Mouse (Mus musculus) frontal cortex, adult (tissue): Measurements from ENCODE around the gene Btbd9.

ENCODE experiments used
- ATAC-seq: cut with Nextera tagmentation; 2 replicates; pipeline ENCODE4 v1.9.2; 2017; ENCODE audit warnings: mild to moderate bottlenecking, moderate library complexity, mixed read lengths; ENCODE audit not compliant: low TSS enrichment

Btbd9 gene

GRCm38 (mm10) chr17:30210936-30211335 is 365.4 kb downstream of the Btbd9 start:
- no peak for ATAC-seq

DNA sequence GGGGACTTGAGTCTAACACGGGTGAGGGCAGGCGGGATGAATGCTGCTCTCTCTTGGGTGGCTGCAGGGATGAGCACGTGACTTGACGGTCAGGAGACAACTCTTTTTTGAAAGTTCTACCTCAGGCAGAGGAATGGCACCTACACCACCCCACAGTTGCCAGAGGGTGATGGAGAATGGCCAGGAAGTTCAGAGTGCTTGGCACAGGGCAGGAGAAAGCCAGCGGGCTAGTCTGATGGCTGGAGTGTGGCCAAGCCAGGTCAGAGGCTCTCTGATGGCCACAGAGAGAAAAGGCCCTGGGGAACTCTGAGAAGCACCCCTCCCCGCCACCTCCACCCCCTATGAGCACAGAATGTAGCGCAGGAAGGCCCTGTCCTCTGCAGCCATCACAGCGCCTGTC is 366.0 kb downstream of the Btbd9 start:
- no peak for ATAC-seq

DNA sequence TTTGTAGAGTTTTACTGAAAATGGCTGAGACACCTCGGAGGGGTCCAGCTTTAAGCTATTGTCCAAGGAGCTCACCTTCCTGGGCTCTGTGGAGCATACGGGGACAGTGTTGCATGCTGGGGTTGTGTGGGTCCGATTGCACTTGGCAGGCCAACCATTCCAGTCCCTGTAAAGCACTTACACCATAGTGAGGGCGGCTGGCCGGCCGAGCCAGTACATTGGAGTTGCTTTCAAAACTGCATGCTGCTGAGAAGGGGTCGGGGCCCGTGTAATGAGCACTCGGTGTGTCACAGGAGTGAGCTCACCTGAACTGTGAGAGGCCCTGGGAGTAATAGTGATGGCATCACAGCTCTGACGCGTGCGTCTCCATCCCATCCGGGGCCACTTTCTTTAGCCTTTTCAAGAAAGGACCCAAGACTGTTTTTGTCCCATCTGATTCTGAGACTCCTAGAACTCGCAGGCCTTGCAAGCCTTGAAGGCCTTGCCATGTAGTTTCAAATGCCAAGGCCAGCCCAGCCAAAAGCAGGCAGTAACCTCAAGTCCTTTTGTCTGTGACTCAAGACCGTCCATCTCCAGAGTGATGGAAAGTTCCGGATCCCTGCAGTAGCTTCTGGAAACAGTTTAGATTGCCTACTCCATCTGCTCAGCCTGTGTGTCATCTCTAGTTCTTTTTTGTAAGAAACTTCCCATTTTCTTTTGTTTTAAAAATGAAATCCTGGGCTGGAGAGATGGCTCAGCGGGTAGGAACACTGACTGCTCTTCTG is 371.0 kb downstream of the Btbd9 start:
- no peak for ATAC-seq

GRCm38 (mm10) chr17:30200283-30200682 is 376.0 kb downstream of the Btbd9 start:
- ATAC-seq = no peak

GRCm38 (mm10) chr17:30199374-30200247 is 376.7 kb downstream of the Btbd9 start:
- 0 out of 2 replicates have a peak, but pooled peaks have one; percentile 22 for ATAC-seq

DNA sequence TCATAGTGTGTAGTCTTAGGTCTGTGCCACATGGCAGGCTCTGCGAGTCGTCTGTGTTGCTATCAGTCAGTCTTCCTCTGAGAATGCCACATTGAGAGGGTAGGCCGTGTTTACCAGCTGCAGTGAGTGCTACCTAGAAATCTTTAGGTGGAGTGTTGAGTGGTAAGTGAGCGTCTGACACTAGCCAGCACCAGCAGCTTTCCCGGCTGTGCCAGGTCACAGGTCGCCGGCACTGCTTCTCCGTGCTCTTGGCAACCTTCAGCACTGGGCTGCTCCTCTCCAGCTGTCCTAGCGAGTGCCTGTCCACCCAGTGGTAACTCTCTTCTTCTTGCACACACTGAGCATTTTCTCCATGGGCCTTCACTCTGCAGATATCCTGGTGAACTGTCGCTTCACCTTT is 377.9 kb downstream of the Btbd9 start:
- no peak for ATAC-seq

DNA sequence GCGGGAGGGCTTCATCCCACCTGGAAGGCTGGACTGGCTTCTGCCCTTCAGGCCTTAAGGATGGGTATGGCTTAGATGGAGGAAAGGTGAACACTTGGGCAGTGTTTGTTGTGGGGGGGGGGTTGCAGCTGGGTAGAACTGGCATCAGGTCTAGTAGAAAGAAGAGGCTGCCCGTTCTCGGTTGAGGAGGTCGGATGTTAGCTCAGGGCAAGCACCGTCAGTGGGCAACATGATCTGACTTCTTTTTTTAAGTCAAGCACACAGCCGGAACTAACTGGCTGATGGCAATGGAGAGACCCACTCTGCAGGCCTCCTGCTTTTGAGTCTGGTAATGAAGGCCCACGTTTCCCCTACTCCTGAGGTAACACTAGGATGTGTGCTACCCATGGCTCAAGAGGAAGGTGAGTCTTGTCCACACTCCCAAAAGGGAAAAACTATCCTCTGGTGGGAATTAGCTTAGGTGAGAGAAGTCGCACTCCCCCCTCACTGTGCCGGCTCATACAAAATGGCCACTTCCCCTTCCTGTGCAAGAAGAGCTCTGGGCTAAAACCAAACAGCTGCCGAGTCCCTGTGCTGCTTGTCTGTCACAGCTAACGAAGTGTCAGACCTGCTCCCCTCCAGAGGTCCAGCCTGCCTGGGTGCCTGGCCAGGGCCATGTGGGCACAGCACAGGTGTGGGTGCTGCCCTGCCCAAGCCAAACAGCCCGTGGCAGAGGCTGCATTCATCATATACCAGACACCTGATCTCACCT is 378.8 kb downstream of the Btbd9 start:
- no peak for ATAC-seq

DNA sequence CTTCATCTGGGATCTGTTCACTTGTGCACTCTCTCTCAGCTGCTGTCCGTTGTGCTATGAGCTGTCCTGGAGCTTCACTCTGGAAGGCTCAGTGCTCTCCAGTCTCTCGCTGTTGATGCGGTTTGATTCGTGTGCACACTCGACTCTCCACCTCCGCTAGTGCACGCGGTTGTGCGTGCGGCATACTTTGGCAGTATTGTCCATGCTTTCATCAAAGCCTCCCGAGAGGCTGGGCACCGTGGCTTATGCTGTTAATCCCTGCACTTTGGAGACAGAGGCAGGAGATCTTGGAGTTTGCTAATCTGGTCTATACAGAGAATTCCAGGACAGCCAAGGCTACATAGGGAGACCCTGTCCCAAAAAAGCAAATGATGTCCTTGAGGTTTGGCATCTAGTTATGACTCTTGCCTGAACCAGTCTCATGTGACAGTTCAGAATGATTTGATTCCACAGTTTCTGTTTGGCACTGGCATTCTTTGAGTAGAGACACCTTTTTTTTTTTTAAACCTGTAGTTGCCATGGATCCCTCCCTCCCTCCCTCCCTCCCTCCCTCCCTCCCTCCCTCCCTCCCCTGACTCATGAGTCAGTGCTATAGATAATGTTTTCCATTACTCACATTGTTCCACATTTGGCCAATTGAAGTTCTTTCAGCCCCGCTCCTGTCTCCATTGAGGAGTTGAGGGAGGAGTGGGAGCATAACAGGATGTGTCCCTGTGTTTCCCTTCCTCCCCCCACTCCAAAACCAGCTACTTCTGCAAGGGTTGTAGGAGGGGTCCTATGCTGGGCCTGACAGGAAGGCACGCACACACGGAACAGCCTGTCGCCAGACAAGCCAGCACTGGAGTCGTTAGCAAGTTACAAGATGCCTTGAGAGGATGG is 379.6 kb downstream of the Btbd9 start:
- peak; percentile 18 for ATAC-seq

- ATAC-seq = no peak
Measured at GRCm38 (mm10) chr17:30195591-30196183, 380.6 kb downstream of the Btbd9 start.

- no peak for ATAC-seq
Measured at GRCm38 (mm10) chr17:30194629-30195445, 381.5 kb downstream of the Btbd9 start.

DNA sequence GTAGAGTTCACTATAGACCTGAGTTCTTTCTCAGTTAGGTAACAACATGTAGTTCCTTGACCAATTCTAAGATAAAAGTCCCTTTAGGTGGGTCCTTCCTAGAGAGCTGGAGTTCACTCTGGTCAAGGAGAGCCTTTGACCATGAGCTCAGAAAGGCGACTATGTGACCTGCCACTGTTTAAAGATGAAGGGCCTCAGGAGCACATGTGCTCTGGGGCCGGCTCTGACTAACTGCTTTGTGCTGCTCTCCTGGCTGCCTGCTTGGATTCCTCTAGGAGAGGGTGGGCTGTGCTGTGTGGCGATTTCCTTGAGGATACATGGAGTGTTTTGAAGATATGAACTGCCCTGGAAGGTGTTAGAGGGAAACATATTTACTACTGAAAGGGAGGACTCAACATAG is 382.2 kb downstream of the Btbd9 start:
- no peak for ATAC-seq

- ATAC-seq = no peak
Measured at GRCm38 (mm10) chr17:30193615-30194014, 382.7 kb downstream of the Btbd9 start.

DNA sequence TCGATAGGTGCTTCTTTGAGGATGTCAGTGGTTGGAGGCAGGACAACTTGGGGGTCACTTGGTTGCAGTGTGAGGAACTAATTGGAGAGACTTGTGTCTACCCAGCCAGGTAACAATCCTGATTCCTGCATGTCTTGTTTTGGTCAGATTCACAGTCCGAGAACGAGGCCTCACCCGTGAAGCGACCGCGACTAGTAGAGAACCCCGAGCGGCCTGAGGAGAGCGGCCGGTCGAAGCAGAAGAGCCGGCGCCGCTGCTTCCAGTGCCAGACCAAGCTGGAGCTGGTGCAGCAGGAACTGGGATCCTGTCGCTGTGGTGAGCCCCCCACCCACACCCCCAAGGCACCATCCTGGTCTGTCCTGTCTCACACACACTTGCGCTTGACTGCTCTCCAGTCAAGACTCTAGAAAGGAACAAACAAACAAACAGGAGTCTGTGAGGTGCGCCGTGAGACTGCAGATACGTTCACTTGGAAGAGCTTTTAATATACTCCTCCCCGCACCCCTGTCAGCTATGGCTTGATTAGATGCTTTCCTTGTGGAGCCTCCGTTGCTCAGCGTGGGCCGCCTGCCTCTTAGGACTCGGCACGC is 383.8 kb downstream of the Btbd9 start:
- peak; percentile 29 for ATAC-seq

DNA sequence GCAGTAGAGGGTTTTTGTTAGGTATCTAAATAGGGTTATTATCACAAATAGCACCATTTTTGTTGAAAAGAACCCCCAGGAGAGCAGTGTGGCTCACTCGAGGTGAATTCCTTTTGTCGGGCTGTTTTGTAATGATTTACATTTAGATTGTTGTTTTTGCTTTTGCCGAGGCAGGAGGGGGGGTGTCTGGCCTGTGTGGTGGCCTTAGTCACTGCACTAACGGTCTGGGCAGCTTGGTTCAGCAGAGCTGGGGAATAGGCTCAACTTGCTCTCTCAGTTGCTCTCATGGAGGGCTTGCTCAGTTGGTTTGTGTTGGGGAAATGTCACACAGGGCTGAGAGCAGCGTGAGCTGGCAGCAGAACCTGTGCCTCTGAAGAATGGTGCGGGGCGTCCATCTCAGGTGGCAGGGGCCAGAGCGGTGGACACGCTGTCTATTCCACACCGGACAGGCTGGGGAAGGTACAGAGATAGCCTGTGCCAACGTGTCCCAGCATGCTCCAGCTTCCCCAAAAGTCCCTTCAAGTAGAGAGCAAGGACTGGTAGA is 385.1 kb downstream of the Btbd9 start:
- ATAC-seq = no peak

- ATAC-seq = peak; percentile 66
Measured at GRCm38 (mm10) chr17:30188031-30188981, 388.0 kb downstream of the Btbd9 start.

DNA sequence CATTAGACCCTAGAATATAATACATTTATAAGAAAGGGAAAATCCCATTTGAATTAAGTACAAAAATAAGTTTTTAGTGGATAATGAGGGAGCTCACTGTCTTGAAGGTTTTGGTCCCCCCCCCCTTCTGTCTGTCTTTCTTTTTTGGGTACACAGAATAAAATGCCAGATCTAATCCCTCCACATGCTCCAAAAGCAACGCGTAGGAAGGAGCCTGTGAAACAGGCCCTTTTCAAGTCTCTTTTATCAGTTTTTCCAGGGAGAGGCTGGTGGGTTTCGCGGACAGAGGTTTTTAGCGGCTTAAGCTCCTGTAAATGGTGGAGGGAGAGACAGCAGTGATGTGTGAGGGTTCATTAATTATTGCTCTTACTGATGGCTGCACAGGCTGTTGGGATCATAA is 388.7 kb downstream of the Btbd9 start:
- no peak for ATAC-seq

- ATAC-seq = no peak
Measured at GRCm38 (mm10) chr17:30187154-30187553, 389.1 kb downstream of the Btbd9 start.

DNA sequence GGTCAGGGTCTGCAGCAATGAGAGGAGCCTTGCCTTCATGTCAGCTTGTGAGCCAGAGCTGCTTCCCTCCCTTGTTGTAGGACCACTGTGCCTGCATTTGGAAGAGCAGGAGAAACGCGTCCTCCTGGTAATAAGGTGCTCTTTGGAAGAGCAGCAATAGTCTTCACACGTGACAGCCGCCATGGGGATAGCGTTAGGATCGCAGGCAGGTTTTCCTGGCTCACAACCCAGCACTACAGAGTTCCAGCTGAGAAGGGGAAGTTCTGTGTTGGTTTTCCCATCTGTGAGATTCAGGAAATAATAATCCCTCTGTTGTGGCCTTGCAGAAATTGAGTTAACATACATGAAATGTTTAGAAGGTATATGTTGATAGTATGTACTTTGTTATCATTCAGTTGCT is 392.7 kb downstream of the Btbd9 start:
- no peak for ATAC-seq
